Mouse (Mus musculus): Measurements from ENCODE around the gene Scn8a. TPM values are rescaled to one million over a fixed set of nuclear protein-coding genes. Genes with fewer than 3 reads are reported as not detected.

Scn8a gene
- polyA plus RNA-seq, 1 experiment from 2014 or later = 0.63 TPM

- WGBS (ENCODE audit: insufficient replicate concordance) = 0% methylated on average over 11 of the region's 69 CpGs
- peak overlapping the region; percentile 71 for H3K4me2 ChIP-seq (ENCODE audit: low read depth, low read length)
- H3K27me3 ChIP-seq (ENCODE audit: insufficient read depth, low read length) = peaks cover 49% of the 10 kb centered on the region
- TF ChIP-seq EP300 (IDR thresholded peaks at IDR 0.05; ENCODE audit: low read depth) = no peak
- no peak for TF ChIP-seq CTCF (IDR thresholded peaks at IDR 0.05; ENCODE audit: low read depth)
- no peaks in the 10 kb centered on the region for H3K36me3 ChIP-seq (replicated peaks; ENCODE audit: insufficient read depth, low read length)
- ATAC-seq = no peak
- peaks cover 3% of the 10 kb centered on the region; the same call in 1 of the 2 replicates for H3K4me1 ChIP-seq (ENCODE audit: insufficient read depth)
- no peak for DNase-seq
- H3K9ac ChIP-seq (replicated peaks) = no peak overlapping the region
- H3K4me3 ChIP-seq (ENCODE audit: low read depth, low read length) = peak overlapping the region; percentile 40
- no peaks in the 10 kb centered on the region for H3K9me3 ChIP-seq (ENCODE audit: low read length)
- H3K27ac ChIP-seq (ENCODE audit: low read depth) = no peak overlapping the region
These were observed 1.1 kb downstream of the Scn8a start for GRCm38 (mm10) chr15:100870775-100871106.

GRCm38 (mm10) chr15:100871107-100872011 lies 1.7 kb downstream of the Scn8a start:
- Histone ChIP-seq H3K36me3 (replicated peaks; ENCODE audit: insufficient read depth, low read length) (no peaks in the 10 kb centered on the region), H3K27ac (ENCODE audit: low read depth) (no peak overlapping the region), H3K9ac (replicated peaks) (no peak overlapping the region), H3K9me3 (ENCODE audit: low read length) (no peaks in the 10 kb centered on the region), H3K4me3 (ENCODE audit: low read depth, low read length) (peak overlapping the region; percentile 40), H3K4me2 (ENCODE audit: low read depth, low read length) (peak overlapping the region; percentile 71), H3K27me3 (ENCODE audit: insufficient read depth, low read length) (peaks cover 52% of the 10 kb centered on the region), H3K4me1 (ENCODE audit: insufficient read depth) (peaks cover 3% of the 10 kb centered on the region; the same call in 1 of the 2 replicates)
- 2% methylated on average over 36 of the region's 53 CpGs for WGBS (ENCODE audit: insufficient replicate concordance)
- TF ChIP-seq CTCF (IDR thresholded peaks at IDR 0.05; ENCODE audit: low read depth) (no peak), EP300 (IDR thresholded peaks at IDR 0.05; ENCODE audit: low read depth) (no peak)
- DNase-seq = no peak
- no peak for ATAC-seq

- H3K9ac ChIP-seq (replicated peaks) = no peak overlapping the region
- no peaks in the 10 kb centered on the region for H3K36me3 ChIP-seq (replicated peaks; ENCODE audit: insufficient read depth, low read length)
- peak; percentile 86 for DNase-seq
- no peak for ATAC-seq
- TF ChIP-seq CTCF (IDR thresholded peaks at IDR 0.05; ENCODE audit: low read depth) (no peak), EP300 (IDR thresholded peaks at IDR 0.05; ENCODE audit: low read depth) (no peak)
- WGBS (ENCODE audit: insufficient replicate concordance) = 3% methylated on average over 16 of the region's 16 CpGs
- H3K27ac ChIP-seq (ENCODE audit: low read depth) = no peak overlapping the region
- peaks cover 3% of the 10 kb centered on the region; the same call in 1 of the 2 replicates for H3K4me1 ChIP-seq (ENCODE audit: insufficient read depth)
- H3K4me3 ChIP-seq (ENCODE audit: low read depth, low read length) = no peak overlapping the region
- no peaks in the 10 kb centered on the region for H3K9me3 ChIP-seq (ENCODE audit: low read length)
- H3K4me2 ChIP-seq (ENCODE audit: low read depth, low read length) = no peak overlapping the region
- H3K27me3 ChIP-seq (ENCODE audit: insufficient read depth, low read length) = peaks cover 54% of the 10 kb centered on the region
These were observed 3.5 kb downstream of the Scn8a start for GRCm38 (mm10) chr15:100873155-100873554.

GRCm38 (mm10) chr15:100879073-100879472 lies 9.4 kb downstream of the Scn8a start:
- TF ChIP-seq CTCF (IDR thresholded peaks at IDR 0.05; ENCODE audit: low read depth) (no peak), EP300 (IDR thresholded peaks at IDR 0.05; ENCODE audit: low read depth) (no peak)
- 60% methylated on average over 15 of the region's 15 CpGs for WGBS (ENCODE audit: insufficient replicate concordance)
- Histone ChIP-seq H3K27me3 (ENCODE audit: insufficient read depth, low read length) (peaks cover 15% of the 10 kb centered on the region), H3K36me3 (replicated peaks; ENCODE audit: insufficient read depth, low read length) (no peaks in the 10 kb centered on the region), H3K4me1 (ENCODE audit: insufficient read depth) (no peaks in the 10 kb centered on the region), H3K4me3 (ENCODE audit: low read depth, low read length) (no peak overlapping the region), H3K9ac (replicated peaks) (no peak overlapping the region), H3K27ac (ENCODE audit: low read depth) (no peak overlapping the region), H3K9me3 (ENCODE audit: low read length) (no peaks in the 10 kb centered on the region), H3K4me2 (ENCODE audit: low read depth, low read length) (no peak overlapping the region)
- ATAC-seq (no peak), DNase-seq (no peak)

GRCm38 (mm10) chr15:100881385-100881784 lies 11.7 kb downstream of the Scn8a start:
- H3K27me3 ChIP-seq (ENCODE audit: insufficient read depth, low read length) = peaks cover 11% of the 10 kb centered on the region; the same call in 1 of the 2 replicates
- 64% methylated on average over 5 of the region's 5 CpGs for WGBS (ENCODE audit: insufficient replicate concordance)
- H3K9ac ChIP-seq (replicated peaks) = no peak overlapping the region
- no peaks in the 10 kb centered on the region for H3K9me3 ChIP-seq (ENCODE audit: low read length)
- no peak overlapping the region for H3K27ac ChIP-seq (ENCODE audit: low read depth)
- no peak for TF ChIP-seq CTCF (IDR thresholded peaks at IDR 0.05; ENCODE audit: low read depth)
- no peak for TF ChIP-seq EP300 (IDR thresholded peaks at IDR 0.05; ENCODE audit: low read depth)
- no peak overlapping the region for H3K4me3 ChIP-seq (ENCODE audit: low read depth, low read length)
- no peak for DNase-seq
- H3K36me3 ChIP-seq (replicated peaks; ENCODE audit: insufficient read depth, low read length) = no peaks in the 10 kb centered on the region
- no peak overlapping the region for H3K4me2 ChIP-seq (ENCODE audit: low read depth, low read length)
- no peaks in the 10 kb centered on the region for H3K4me1 ChIP-seq (ENCODE audit: insufficient read depth)
- ATAC-seq = no peak

- no peak overlapping the region for H3K4me2 ChIP-seq (ENCODE audit: low read depth, low read length)
- WGBS (ENCODE audit: insufficient replicate concordance) = 84% methylated on average over 6 of the region's 6 CpGs
These were observed 14.8 kb downstream of the Scn8a start for GRCm38 (mm10) chr15:100884481-100884880.

More at GRCm38 (mm10) chr15:100884481-100884880, 14.8 kb downstream of the Scn8a start:
- no peak for ATAC-seq
- no peak overlapping the region for H3K27ac ChIP-seq (ENCODE audit: low read depth)
- H3K4me3 ChIP-seq (ENCODE audit: low read depth, low read length) = no peak overlapping the region
- no peaks in the 10 kb centered on the region for H3K36me3 ChIP-seq (replicated peaks; ENCODE audit: insufficient read depth, low read length)
- TF ChIP-seq EP300 (IDR thresholded peaks at IDR 0.05; ENCODE audit: low read depth) (no peak), CTCF (IDR thresholded peaks at IDR 0.05; ENCODE audit: low read depth) (no peak)
- no peaks in the 10 kb centered on the region for H3K9me3 ChIP-seq (ENCODE audit: low read length)
- no peak overlapping the region for H3K9ac ChIP-seq (replicated peaks)
- H3K4me1 ChIP-seq (ENCODE audit: insufficient read depth) = no peaks in the 10 kb centered on the region
- H3K27me3 ChIP-seq (ENCODE audit: insufficient read depth, low read length) = 0 out of 2 replicates have a peak, but pooled peaks cover 5% of the 10 kb centered on the region
- no peak for DNase-seq
